Mouse (Mus musculus): ENCODE results near the gene Cerk.

DNA sequence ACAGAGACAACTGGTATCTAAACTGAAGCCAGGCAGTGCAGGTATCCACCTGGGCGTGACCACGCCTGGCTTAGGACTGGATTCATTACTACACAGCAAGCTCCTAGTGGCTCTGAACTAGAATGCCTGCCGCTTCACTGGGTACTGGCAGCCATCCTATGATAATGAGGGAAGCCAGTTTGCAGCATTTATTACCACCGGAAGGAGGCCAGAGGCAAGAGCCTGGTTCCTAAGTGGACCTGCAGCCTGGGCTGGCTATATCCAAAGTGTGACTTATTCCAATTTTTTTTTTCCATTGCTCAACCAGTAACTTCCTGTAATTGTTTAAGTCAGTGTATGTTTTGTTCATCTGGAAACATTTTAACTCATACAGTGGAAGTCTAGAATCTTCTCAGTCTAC is 20.4 kb upstream of the Cerk start:
- TF ChIP-seq POLR2A (IDR thresholded peaks at IDR 0.05; ENCODE audit: borderline replicate concordance, extremely low read depth, low read depth, low read length) (no peak), CTCF (IDR thresholded peaks at IDR 0.05; ENCODE audit: insufficient read depth, low read length) (peak; percentile 2; the same call in 1 of the 2 replicates)

Data from lung, adult 2 months (tissue).